Mouse (Mus musculus): ENCODE measurements around the gene Snapc4.
"Not testable (repeated sequence)": the region's sequence is repeated elsewhere in the genome, so short reads cannot be mapped to it uniquely, and the experiment has no call there.

Gene Snapc4

DNA sequence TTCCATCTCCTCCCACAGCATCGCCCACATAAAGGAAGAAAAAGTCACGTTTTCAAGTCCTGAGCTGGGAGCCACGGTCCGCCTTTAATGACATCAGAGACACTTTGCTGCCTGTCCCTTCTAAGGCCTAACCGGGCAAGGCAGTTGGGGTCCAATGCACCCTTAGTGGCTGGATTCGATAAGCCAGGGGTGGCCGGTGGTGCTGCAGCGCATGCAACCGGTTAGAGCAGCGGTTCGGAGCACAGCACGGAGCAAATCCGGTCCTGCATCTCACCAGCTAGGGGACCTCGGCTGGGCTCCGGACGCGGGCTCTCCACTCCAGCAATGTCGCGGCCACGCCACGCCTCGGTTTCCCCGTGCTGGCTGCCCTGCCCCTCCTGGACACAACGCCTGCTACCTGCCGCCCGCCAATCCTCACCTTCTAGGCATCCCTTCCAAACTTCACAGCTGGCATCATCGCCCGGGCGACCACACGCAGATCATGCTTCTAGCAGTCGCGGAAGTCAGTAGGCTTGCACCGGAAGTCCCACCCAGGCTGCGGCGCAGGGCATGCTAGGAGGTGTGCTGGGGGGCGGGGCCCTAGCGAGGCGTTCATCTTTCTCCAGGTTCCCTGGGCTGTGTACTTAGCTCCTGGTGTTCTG, at the start of gene Snapc4:
TSS of gene Snapc4 (minus strand) at position 523 of the 641 bp plus-strand sequence.
- peak; percentile 92 for DNase-seq (ENCODE audit: low spot score)

- no peak for DNase-seq (ENCODE audit: low spot score)
These were observed 49.4 kb upstream of the Snapc4 start for GRCm38 (mm10) chr2:26429851-26430250.

GRCm38 (mm10) chr2:26424541-26424940, 44.1 kb upstream of the Snapc4 start:
- DNase-seq (ENCODE audit: low spot score), result no peak

DNA sequence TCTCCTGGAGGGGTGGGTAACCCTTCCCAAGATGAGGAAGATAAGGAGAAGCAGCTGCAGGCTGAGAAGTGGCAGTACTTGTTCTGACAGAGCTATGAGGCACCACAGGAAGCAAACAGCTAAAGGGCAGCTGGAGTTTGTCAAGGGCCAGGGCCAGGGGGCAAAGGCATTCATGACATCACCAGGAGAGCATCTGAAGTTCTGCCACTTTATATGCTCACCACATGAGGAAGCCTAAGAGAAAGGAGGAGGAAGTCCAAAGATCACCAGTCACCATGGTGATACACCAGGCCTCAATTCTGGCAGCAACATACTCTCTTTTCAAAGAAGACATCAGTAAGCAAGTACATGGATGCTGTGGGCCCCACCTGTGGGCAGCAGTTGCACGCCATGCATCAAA, 42.6 kb upstream of the Snapc4 start:
- DNase-seq (ENCODE audit: low spot score), result no peak

DNA sequence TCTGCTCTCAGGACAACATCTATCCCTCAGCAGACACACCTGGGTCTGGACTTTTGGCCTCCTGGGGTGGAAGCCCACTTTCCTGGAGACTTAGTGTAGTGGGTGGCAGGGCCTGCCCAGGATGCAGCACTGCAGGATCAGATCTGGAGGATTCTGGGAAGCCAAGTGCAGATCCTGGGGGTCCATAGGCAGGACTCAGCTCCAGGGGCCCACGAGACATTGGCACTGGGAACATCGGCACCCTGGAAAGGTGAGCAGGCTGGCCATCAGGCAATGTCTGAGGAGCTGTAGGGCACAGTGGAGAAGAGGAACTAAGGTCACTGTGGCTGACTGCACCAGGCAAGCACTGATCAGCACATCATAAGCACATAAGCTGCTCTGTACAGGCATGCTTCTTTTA, 41.5 kb upstream of the Snapc4 start:
- DNase-seq (ENCODE audit: low spot score), result no peak

DNA sequence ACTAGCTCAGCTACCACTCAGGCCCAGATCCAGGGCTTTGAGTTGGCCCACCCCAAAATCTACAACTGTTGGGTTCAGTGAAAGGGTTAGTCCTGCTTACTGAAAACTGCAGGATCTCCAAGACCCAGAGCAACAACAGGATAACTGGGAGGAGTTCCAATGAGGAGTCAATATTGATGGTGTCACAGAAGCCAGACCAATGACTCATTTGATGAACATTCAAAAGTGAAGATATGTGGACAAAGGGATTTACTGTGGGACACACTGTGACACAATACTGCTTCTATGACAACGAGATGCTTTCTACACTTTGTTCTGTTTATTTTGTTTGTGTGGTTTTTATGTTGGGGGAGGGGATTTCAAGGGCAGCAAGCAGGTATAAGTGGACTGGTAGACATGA, 37.7 kb upstream of the Snapc4 start:
- DNase-seq (ENCODE audit: low spot score), result no peak

DNA sequence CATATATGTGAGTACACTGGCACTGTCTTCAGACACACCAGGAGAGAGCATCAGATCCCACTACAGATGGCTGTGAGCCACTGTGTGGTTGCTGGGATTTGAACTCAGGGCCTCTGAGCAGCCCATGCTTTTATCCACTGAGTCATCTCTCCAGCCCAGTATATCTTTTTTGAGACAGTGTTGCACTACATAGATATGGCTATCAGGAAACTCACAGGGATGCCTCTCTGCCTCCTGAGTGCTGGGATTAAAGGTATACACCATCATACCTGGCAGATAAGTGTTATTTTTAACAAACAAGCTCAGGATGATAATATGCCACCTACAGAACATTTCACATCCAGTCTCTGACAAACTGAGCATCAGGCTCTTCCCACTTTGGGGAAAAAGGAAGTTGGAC, 36.6 kb upstream of the Snapc4 start:
- no peak for DNase-seq (ENCODE audit: low spot score)

DNA sequence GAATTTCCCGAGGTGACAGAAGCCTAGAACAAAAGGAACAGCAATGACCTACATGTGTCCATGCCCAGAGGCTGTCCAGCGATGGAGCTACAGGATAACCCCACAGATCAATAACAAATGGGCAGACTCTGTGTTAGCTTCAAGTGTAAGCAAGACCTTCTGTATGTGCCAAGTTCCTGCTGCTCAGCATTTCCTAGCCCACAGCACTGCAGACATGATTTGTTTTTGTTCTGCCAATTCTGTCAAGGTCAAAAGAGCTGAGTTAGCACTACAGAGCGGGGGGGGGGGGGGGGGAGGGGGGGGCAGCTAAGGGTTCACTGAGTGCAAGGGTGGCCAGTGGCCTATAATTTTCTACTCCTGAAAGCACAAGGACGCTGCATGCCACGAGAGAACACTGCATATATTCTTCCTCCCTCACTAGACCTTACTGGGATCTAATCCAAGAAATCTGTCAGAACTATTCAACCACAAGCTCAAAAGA, 30.5 kb upstream of the Snapc4 start:
- DNase-seq (ENCODE audit: low spot score), result no peak

DNA sequence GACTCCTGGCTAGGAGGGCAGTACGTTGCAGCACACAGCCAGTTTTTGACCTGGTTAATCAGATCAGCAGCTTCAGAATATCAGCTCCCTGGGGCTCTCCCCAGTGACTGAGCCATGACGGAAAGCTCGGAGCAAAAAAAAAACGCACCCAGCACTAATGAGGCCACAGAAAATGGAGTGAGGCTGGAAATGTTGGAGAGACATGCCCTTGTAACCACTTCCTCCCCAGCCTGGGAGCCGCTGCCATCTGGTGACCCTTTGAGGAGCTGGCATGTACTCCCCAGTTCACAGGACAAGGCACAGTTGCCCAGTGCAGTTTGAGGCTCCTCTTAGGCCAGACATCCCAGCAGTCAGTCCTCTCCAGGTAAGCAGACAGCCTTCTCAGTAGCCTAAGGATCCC, 29.6 kb upstream of the Snapc4 start:
- DNase-seq (ENCODE audit: low spot score), result no peak

DNA sequence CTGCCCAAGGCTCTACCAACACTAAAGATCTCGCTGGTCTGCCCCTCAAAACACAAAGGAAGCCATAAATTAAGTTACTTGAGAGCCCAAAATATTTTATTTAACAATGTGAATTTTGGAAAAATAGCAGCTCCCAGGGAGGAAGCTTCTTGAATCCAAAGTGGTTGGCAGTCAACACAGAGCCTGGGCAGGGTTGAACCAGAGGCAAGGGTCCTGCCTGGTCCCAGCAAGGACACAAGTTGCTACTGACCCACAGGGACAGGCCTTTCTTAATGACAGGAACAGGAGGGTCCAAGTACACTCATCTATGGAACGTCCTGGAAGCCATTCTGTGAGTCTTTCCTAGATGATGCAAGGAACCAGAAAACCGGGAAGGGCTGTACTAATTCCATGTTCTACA, 28.9 kb upstream of the Snapc4 start:
- DNase-seq (ENCODE audit: low spot score), result no peak

GRCm38 (mm10) chr2:26408515-26409356, 28.3 kb upstream of the Snapc4 start, which contains the start of gene Inpp5e:
Gene Inpp5e (minus strand): TSS chr2:26409203.
- DNase-seq (ENCODE audit: low spot score), result peak; percentile 94

- DNase-seq (ENCODE audit: low spot score), result no peak
These were observed 22.9 kb upstream of the Snapc4 start for GRCm38 (mm10) chr2:26403306-26403705.

GRCm38 (mm10) chr2:26402265-26402664, 21.8 kb upstream of the Snapc4 start:
- DNase-seq (ENCODE audit: low spot score), result no peak

GRCm38 (mm10) chr2:26401023-26401422, 20.6 kb upstream of the Snapc4 start:
- no peak for DNase-seq (ENCODE audit: low spot score)

GRCm38 (mm10) chr2:26400296-26400695, 19.8 kb upstream of the Snapc4 start:
- DNase-seq (ENCODE audit: low spot score), result no peak

- no peak for DNase-seq (ENCODE audit: low spot score)
These were observed 19.2 kb upstream of the Snapc4 start for GRCm38 (mm10) chr2:26399647-26400046.

GRCm38 (mm10) chr2:26398978-26399377, 18.5 kb upstream of the Snapc4 start:
- DNase-seq (ENCODE audit: low spot score), result no peak

GRCm38 (mm10) chr2:26391617-26392016, 11.2 kb upstream of the Snapc4 start:
- DNase-seq (ENCODE audit: low spot score), result no peak

DNA sequence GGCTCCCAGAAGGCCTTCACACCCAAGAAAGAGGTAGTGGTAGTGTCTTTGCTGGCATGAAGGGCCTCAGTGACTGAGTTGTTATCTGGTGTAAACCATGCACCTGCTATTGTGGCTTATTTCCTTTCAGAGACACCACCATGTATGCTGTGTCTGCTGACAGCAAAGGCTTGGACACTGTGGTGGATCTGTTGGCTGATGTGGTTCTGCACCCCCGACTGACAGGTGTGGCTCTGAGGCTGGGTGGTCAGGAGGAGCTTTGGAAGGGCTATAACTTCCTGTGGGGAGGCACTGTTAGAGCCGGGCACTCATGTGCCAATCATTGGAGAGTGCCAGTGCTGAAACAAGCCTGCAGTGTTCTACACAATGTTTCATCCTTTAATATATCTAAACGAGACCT, 10.5 kb upstream of the Snapc4 start:
- DNase-seq (ENCODE audit: low spot score), result no peak

GRCm38 (mm10) chr2:26389154-26389690, 8.8 kb upstream of the Snapc4 start, which contains the start of the genes Entr1 and Pmpca:
Gene Entr1 (minus strand): TSS chr2:26389316.
Gene Pmpca (plus strand): TSS chr2:26389339.
- peak; percentile 88 for DNase-seq (ENCODE audit: low spot score)

- DNase-seq (ENCODE audit: low spot score), result peak; percentile 23
These were observed 8.3 kb upstream of the Snapc4 start for GRCm38 (mm10) chr2:26388682-26389153.

GRCm38 (mm10) chr2:26387713-26388112, 7.3 kb upstream of the Snapc4 start:
- no peak for DNase-seq (ENCODE audit: low spot score)

DNA sequence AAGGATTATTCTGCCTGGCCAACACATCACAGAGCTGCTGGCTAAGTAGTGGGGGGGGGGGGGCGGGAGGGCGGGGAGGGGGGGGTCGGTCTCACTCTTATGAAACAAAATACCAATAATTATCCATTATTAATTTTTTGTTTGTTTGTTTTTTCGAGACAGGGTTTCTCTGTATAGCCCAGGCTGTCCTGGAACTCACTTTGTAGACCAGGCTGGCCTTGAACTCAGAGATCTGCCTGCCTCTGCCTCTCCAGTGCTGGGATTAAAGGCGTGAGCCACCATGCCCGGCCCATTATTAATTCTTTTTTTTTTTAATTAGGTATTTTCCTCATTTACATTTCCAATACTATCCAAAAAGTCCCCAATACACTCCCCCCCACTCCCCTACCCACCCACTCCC, 418 bp upstream of the Snapc4 start:
- not testable (repeated sequence) for DNase-seq (ENCODE audit: low spot score)

Measured in embryo, embryonic 10.5 days (tissue).